In the genomic region with DNA sequence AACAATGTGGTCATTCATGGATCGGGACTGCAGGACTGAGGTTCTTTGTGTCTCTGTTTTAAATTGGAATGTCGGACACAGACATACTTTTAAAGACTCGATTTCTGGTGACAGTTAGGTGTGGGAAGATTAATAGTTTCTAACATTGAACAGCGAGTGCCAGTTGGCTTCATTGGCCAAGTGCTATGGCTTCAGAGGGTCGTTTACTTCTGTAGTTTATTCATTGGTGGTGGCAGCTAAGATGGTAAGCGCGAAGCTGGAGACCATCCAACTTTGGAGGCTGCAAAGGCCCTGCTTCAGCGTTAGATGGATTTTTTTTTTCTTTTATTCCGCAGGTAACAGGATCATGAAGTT, we compare ENCODE assay signal across 8 mouse cellular contexts. TPM values are rescaled to one million over a fixed set of nuclear protein-coding genes. Genes with fewer than 3 reads are reported as not detected.
A peak's percentile ranks its signal among the peaks of the same experiment; 100 is the strongest.
DNase-seq lines count a peak whose midpoint lies in the region; ATAC-seq and TF ChIP-seq lines count a peak whose summit lies in the region.

No protein-coding gene starts in this region.

- 7% methylated on average over 9 of the region's 9 CpGs for WGBS in liver, adult 2 months
- WGBS in forebrain, embryonic 10.5 days = 8% methylated on average over 9 of the region's 9 CpGs
- WGBS in neural tube, embryonic 14.5 days = 4% methylated on average over 9 of the region's 9 CpGs

- H3K4me3 ChIP-seq in liver, adult 2 months (ENCODE audit: insufficient read depth, low read depth, low read length) = peak overlapping the region; percentile 79
- peak overlapping the region; percentile 88 for H3K4me3 ChIP-seq in forebrain, embryonic 10.5 days
- peak overlapping the region; percentile 87 for H3K4me3 ChIP-seq in neural tube, embryonic 14.5 days (ENCODE audit: low read depth, low read length)

- no peaks in the 10 kb centered on the region; the same call in 1 of the 2 replicates for H3K79me2 ChIP-seq in liver, adult 2 months (ENCODE audit: control insufficient read depth, insufficient read depth, low read length)

- TF ChIP-seq POLR2A in liver, adult 2 months (IDR thresholded peaks at IDR 0.05; ENCODE audit: extremely low read depth, insufficient read depth, low read length) = no peak

- H3K9me3 ChIP-seq in forebrain, embryonic 10.5 days = no peaks in the 10 kb centered on the region; the same call in 1 of the 2 replicates
- H3K9me3 ChIP-seq in neural tube, embryonic 14.5 days (ENCODE audit: control insufficient read depth, low read length) = no peaks in the 10 kb centered on the region

- no peaks in the 10 kb centered on the region for H3K36me3 ChIP-seq in liver, adult 2 months (ENCODE audit: control insufficient read depth, insufficient read depth, low read length)
- H3K36me3 ChIP-seq in forebrain, embryonic 10.5 days (replicated peaks) = peaks cover 13% of the 10 kb centered on the region
- no peaks in the 10 kb centered on the region for H3K36me3 ChIP-seq in neural tube, embryonic 14.5 days (ENCODE audit: control insufficient read depth, insufficient read depth, low read length)

- peaks cover 9% of the 10 kb centered on the region; the same call in 1 of the 2 replicates for H3K4me1 ChIP-seq in liver, adult 2 months (ENCODE audit: control insufficient read depth, insufficient read depth, low read length)
- peaks cover 34% of the 10 kb centered on the region for H3K4me1 ChIP-seq in forebrain, embryonic 10.5 days
- H3K4me1 ChIP-seq in neural tube, embryonic 14.5 days (ENCODE audit: control insufficient read depth, insufficient read depth, low read length) = peaks cover 13% of the 10 kb centered on the region

- no peaks in the 10 kb centered on the region for H3K27me3 ChIP-seq in liver, adult 2 months (ENCODE audit: control insufficient read depth, insufficient read depth, low read length)
- no peaks in the 10 kb centered on the region for H3K27me3 ChIP-seq in forebrain, embryonic 10.5 days (ENCODE audit: poor library complexity, severe bottlenecking)
- H3K27me3 ChIP-seq in neural tube, embryonic 14.5 days (ENCODE audit: control insufficient read depth, insufficient read depth, low read length) = no peaks in the 10 kb centered on the region

- H3K4me2 ChIP-seq in neural tube, embryonic 14.5 days (ENCODE audit: low read depth, low read length) = peak overlapping the region; percentile 71

- H3K9ac ChIP-seq in liver, adult 2 months (ENCODE audit: low read depth, low read length) = peak overlapping the region; percentile 69
- H3K9ac ChIP-seq in neural tube, embryonic 14.5 days (replicated peaks; ENCODE audit: low read depth, low read length) = peak overlapping the region; percentile 90

- no peak overlapping the region for H3K27ac ChIP-seq in liver, adult 2 months (replicated peaks; ENCODE audit: insufficient read depth, low read depth, low read length)
- peak overlapping the region; percentile 95 for H3K27ac ChIP-seq in forebrain, embryonic 10.5 days
- peak overlapping the region; percentile 95 for H3K27ac ChIP-seq in neural tube, embryonic 14.5 days (ENCODE audit: low read depth, low read length)

- DNase-seq in liver, adult 2 months (ENCODE audit: extremely low read depth, low read depth, low spot score) = peak; percentile 15
- no peak for DNase-seq in liver
- DNase-seq in brain, adult 2 months (ENCODE audit: low read depth, low spot score) = peak; percentile 61
- DNase-seq in forebrain, embryonic 10.5 days (ENCODE audit: extremely low spot score, low spot score) = no peak
- peak; percentile 37 for DNase-seq in kidney, postnatal 14 days
- no peak for DNase-seq in thymus, postnatal 4 days
- no peak for DNase-seq in spleen, postnatal 4 days (ENCODE audit: low spot score in 2 of 2)

- no peak for TF ChIP-seq CTCF in liver, adult 2 months (IDR thresholded peaks at IDR 0.05; ENCODE audit: low read depth, low read length)

- ATAC-seq in neural tube, embryonic 14.5 days (ENCODE audit: low read depth) = 0 out of 2 replicates have a peak, but pooled peaks have one; percentile 0

RNA-seq across cellular contexts. Expression of gene Papss1, which starts 0.7 kb away (rescaled TPM):
- total RNA-seq in liver, adult 2 months (2014; rRNA removed) = 5.6 and 7.3 TPM in 2 replicates
- 6.5 and 7.5 TPM in 2 replicates for polyA plus RNA-seq in liver, adult 2 months (2012; rRNA removed)
- 61.1 and 63.1 TPM in 2 replicates for polyA plus RNA-seq in forebrain, embryonic 10.5 days (2016; fragmentation: Nextera tagmentation; extraction: Ambion mirVana)
- polyA plus RNA-seq in neural tube, embryonic 14.5 days (2014; fragmentation: Nextera tagmentation; extraction: Ambion mirVana) = 134 TPM in 2 replicates

Comparison
In these comparisons a context has a peak if more than half of its experiments do, and no peak if none do; other contexts are left out.
1. DNase-seq: peak in liver, adult 2 months (single experiment), brain, adult 2 months (single experiment) and kidney, postnatal 14 days (single experiment); none in liver (single experiment), forebrain, embryonic 10.5 days (single experiment), thymus, postnatal 4 days (single experiment) and spleen, postnatal 4 days (0 of 2).
2. Peak in every context shown above with its lines, with median percentiles within 50 percentile points of each other: H3K4me3 ChIP-seq.